Mouse (Mus musculus): ENCODE measurements around the gene 6030498E09Rik. TPM values are rescaled to one million over a fixed set of nuclear protein-coding genes. Genes with fewer than 3 reads are reported as not detected.

Gene 6030498E09Rik
- polyA plus RNA-seq (2012; rRNA removed): 0.42 TPM in 1 of 2 replicates, not detected in the other

GRCm38 (mm10) chrX:38772478-38772877 is at the start of gene 6030498E09Rik:
Gene 6030498E09Rik, plus strand, starts transcription at chrX:38772671.

Other genes with a start within 250 kb of the 6030498E09Rik start
- 3.6 and 4.8 TPM in 2 replicates for gene Cul4b, start 196.5 kb upstream of the 6030498E09Rik start, polyA plus RNA-seq (2012; rRNA removed)
- gene Mcts1, start 172.1 kb upstream of the 6030498E09Rik start, polyA plus RNA-seq (2012; rRNA removed): 1.9 and 3.1 TPM in 2 replicates
- 1.9 and 2.3 TPM in 2 replicates for gene C1galt1c1, start 137.6 kb upstream of the 6030498E09Rik start, polyA plus RNA-seq (2012; rRNA removed)

Measured in ovary, adult 2 months (tissue).